Mouse (Mus musculus) left cerebral cortex, adult 11 months (tissue): Measurements from ENCODE around the gene Tnn.

Experiments
- DNase-seq: peaks from one replicate; pipeline ENCODE4 v3.0.0; 2022; ENCODE audit warnings: low spot score

Tnn gene

GRCm38 (mm10) chr1:160082647-160083046, 70.7 kb downstream of the Tnn start:
- DNase-seq = no peak

- DNase-seq = peak; percentile 66
These were observed 72.5 kb downstream of the Tnn start for GRCm38 (mm10) chr1:160080800-160081436.

- DNase-seq = no peak
These were observed 74.3 kb downstream of the Tnn start for GRCm38 (mm10) chr1:160078882-160079661.

- DNase-seq = no peak
These were observed 88.7 kb downstream of the Tnn start for GRCm38 (mm10) chr1:160064547-160065144.

GRCm38 (mm10) chr1:160061725-160062366, 91.5 kb downstream of the Tnn start:
- no peak for DNase-seq

- no peak for DNase-seq
These were observed 92.1 kb downstream of the Tnn start for GRCm38 (mm10) chr1:160061321-160061720.

GRCm38 (mm10) chr1:160060542-160060941, 92.8 kb downstream of the Tnn start:
- DNase-seq = no peak

- DNase-seq = no peak
These were observed 93.5 kb downstream of the Tnn start for GRCm38 (mm10) chr1:160059908-160060307.

- no peak for DNase-seq
These were observed 95.7 kb downstream of the Tnn start for GRCm38 (mm10) chr1:160057657-160058056.

GRCm38 (mm10) chr1:160054366-160055078, 98.9 kb downstream of the Tnn start:
- DNase-seq = no peak

GRCm38 (mm10) chr1:160053510-160054305, 99.7 kb downstream of the Tnn start:
- DNase-seq = no peak

GRCm38 (mm10) chr1:160052556-160053315, 100.6 kb downstream of the Tnn start:
- DNase-seq = no peak

- DNase-seq = no peak
These were observed 102.5 kb downstream of the Tnn start for GRCm38 (mm10) chr1:160050898-160051297.

GRCm38 (mm10) chr1:160049131-160049880, 104.1 kb downstream of the Tnn start:
- DNase-seq = no peak

GRCm38 (mm10) chr1:160047481-160047931, 105.9 kb downstream of the Tnn start:
- DNase-seq = no peak

GRCm38 (mm10) chr1:160046786-160047185, 106.6 kb downstream of the Tnn start:
- DNase-seq = no peak

- no peak for DNase-seq
These were observed 107.4 kb downstream of the Tnn start for GRCm38 (mm10) chr1:160045971-160046370.

- no peak for DNase-seq
These were observed 108.2 kb downstream of the Tnn start for GRCm38 (mm10) chr1:160045056-160045715.
